24 mouse cellular contexts compared by ENCODE assay signal in the genomic region with DNA sequence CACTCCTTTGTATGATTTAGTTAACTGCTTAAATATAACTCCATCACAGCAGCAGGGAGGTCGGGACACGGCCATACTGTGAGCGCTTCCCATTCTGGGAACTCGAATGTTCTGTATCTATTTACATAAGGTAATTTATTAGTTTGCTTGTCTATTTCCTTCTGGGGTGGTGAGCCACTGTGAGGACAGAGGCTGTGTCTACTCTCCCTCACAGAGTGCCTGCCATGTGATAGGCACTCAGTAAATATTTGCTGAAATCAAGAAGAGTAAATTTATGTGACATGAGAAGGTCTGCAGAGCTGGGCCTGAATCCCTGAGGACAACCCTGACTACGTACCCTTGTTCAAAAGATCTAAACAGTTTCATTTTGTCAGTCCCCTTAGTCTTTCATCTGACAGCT.
DNase-seq lines count a peak whose midpoint lies in the region; ATAC-seq and TF ChIP-seq lines count a peak whose summit lies in the region.
"Had no signal": no experiment of that assay in that cellular context is flagged by ENCODE, and none has a peak within 500 bp of the region (broad histone marks: within the 10 kb centered on the region; RNA-seq: fewer than 3 reads in every experiment).

No protein-coding gene starts in this region.

- 0 out of 2 replicates have a peak, but pooled peaks cover 8% of the 10 kb centered on the region for H3K4me1 ChIP-seq in lung, embryonic 14.5 days (ENCODE audit: insufficient read depth)
- no peaks in the 10 kb centered on the region for H3K4me1 ChIP-seq in lung, adult 2 months (ENCODE audit: control insufficient read depth, insufficient read depth, low read length)
- H3K4me1 ChIP-seq in intestine, embryonic 14.5 days (replicated peaks; ENCODE audit: control insufficient read depth, insufficient read depth, low read length), result peaks cover 14% of the 10 kb centered on the region
- no peaks in the 10 kb centered on the region for H3K4me1 ChIP-seq in forebrain, embryonic 16.5 days (replicated peaks; ENCODE audit: control insufficient read depth, insufficient read depth, low read length)
- H3K4me1 ChIP-seq in forebrain, embryonic 14.5 days (ENCODE audit: control insufficient read depth, insufficient read depth, low read length), result no peaks in the 10 kb centered on the region
- H3K4me1 ChIP-seq: hindbrain, embryonic 15.5 days had no signal

- TF ChIP-seq POLR2A in lung, adult 2 months (IDR thresholded peaks at IDR 0.05; ENCODE audit: borderline replicate concordance, extremely low read depth, low read depth, low read length), result no peak

- WGBS in lung, embryonic 14.5 days, result 12% methylated on average over 5 of the region's 5 CpGs
- 29% methylated on average over 5 of the region's 5 CpGs for WGBS in lung, adult 2 months
- WGBS in intestine, embryonic 14.5 days, result 21% methylated on average over 5 of the region's 5 CpGs
- WGBS in forebrain, embryonic 16.5 days, result 86% methylated on average over 5 of the region's 5 CpGs
- 88% methylated on average over 5 of the region's 5 CpGs for WGBS in forebrain, embryonic 14.5 days

- H3K27me3 ChIP-seq in lung, embryonic 14.5 days (ENCODE audit: insufficient read depth, low read length), result no peaks in the 10 kb centered on the region
- H3K27me3 ChIP-seq in intestine, embryonic 14.5 days (replicated peaks; ENCODE audit: control insufficient read depth, insufficient read depth, low read length), result no peaks in the 10 kb centered on the region
- H3K27me3 ChIP-seq in forebrain, embryonic 16.5 days (replicated peaks; ENCODE audit: control insufficient read depth, insufficient read depth, low read length), result no peaks in the 10 kb centered on the region
- no peaks in the 10 kb centered on the region for H3K27me3 ChIP-seq in forebrain, embryonic 14.5 days (replicated peaks; ENCODE audit: control insufficient read depth, insufficient read depth, low read length)
- H3K27me3 ChIP-seq: hindbrain, embryonic 15.5 days; liver, embryonic 13.5 days; neural tube, embryonic 13.5 days had no signal

- H3K36me3 ChIP-seq in lung, embryonic 14.5 days (ENCODE audit: insufficient read depth), result no peaks in the 10 kb centered on the region
- H3K36me3 ChIP-seq in intestine, embryonic 14.5 days (ENCODE audit: control insufficient read depth, insufficient read depth, low read length), result no peaks in the 10 kb centered on the region
- H3K36me3 ChIP-seq in forebrain, embryonic 16.5 days (ENCODE audit: control insufficient read depth, insufficient read depth), result no peaks in the 10 kb centered on the region
- no peaks in the 10 kb centered on the region for H3K36me3 ChIP-seq in forebrain, embryonic 14.5 days (ENCODE audit: control insufficient read depth, insufficient read depth, low read length)
- H3K36me3 ChIP-seq: hindbrain, embryonic 15.5 days; liver, embryonic 13.5 days; neural tube, embryonic 13.5 days had no signal

- intact Hi-C loops in gastrocnemius, adult 2 months (cut with DNase I), result loop anchor here (5.0 kb wide), 1 partner anchor 133 kb away; no protein-coding TSS in a partner anchor

- H3K9ac ChIP-seq in lung, embryonic 14.5 days, result no peak overlapping the region
- H3K9ac ChIP-seq in intestine, embryonic 14.5 days (ENCODE audit: low read length), result no peak overlapping the region
- no peak overlapping the region for H3K9ac ChIP-seq in forebrain, embryonic 16.5 days (replicated peaks; ENCODE audit: low read depth, low read length)
- no peak overlapping the region for H3K9ac ChIP-seq in forebrain, embryonic 14.5 days (ENCODE audit: low read length)
- H3K9ac ChIP-seq: hindbrain, embryonic 15.5 days; liver, embryonic 13.5 days; neural tube, embryonic 13.5 days had no signal

- H3K4me2 ChIP-seq in lung, embryonic 14.5 days, result no peak overlapping the region
- no peak overlapping the region for H3K4me2 ChIP-seq in intestine, embryonic 14.5 days (ENCODE audit: low read length)
- H3K4me2 ChIP-seq in forebrain, embryonic 16.5 days (ENCODE audit: low read length), result no peak overlapping the region
- H3K4me2 ChIP-seq in forebrain, embryonic 14.5 days (ENCODE audit: low read length), result no peak overlapping the region
- H3K4me2 ChIP-seq: hindbrain, embryonic 15.5 days; liver, embryonic 13.5 days; neural tube, embryonic 13.5 days had no signal

- H3K27ac ChIP-seq in gastrocnemius, adult 2 months, result peak overlapping the region; percentile 16
- peak overlapping the region; percentile 86 for H3K27ac ChIP-seq in lung, embryonic 14.5 days (ENCODE audit: low read depth)
- H3K27ac ChIP-seq in intestine, embryonic 14.5 days (ENCODE audit: low read depth), result peak overlapping the region; percentile 36; the same call in 1 of the 2 replicates
- no peak overlapping the region for H3K27ac ChIP-seq in forebrain, embryonic 16.5 days (ENCODE audit: low read length)
- no peak overlapping the region for H3K27ac ChIP-seq in forebrain, embryonic 14.5 days (ENCODE audit: low read depth, low read length)
- H3K27ac ChIP-seq: heart, adult 2 months; hindbrain, embryonic 15.5 days; liver, embryonic 13.5 days; neural tube, embryonic 13.5 days had no signal

- no peaks in the 10 kb centered on the region for H3K9me3 ChIP-seq in lung, embryonic 14.5 days (ENCODE audit: low read depth, low read length)
- no peaks in the 10 kb centered on the region for H3K9me3 ChIP-seq in intestine, embryonic 14.5 days (ENCODE audit: control insufficient read depth, low read length)
- H3K9me3 ChIP-seq in forebrain, embryonic 16.5 days (ENCODE audit: control insufficient read depth, low read length), result no peaks in the 10 kb centered on the region
- no peaks in the 10 kb centered on the region for H3K9me3 ChIP-seq in forebrain, embryonic 14.5 days (replicated peaks; ENCODE audit: control insufficient read depth, low read length)
- H3K9me3 ChIP-seq: hindbrain, embryonic 15.5 days; liver, embryonic 13.5 days; neural tube, embryonic 13.5 days had no signal

- TF ChIP-seq CTCF in gastrocnemius, adult 2 months (IDR thresholded peaks at IDR 0.05), result no peak
- TF ChIP-seq CTCF in lung, embryonic 14.5 days (IDR thresholded peaks at IDR 0.05; ENCODE audit: low read depth), result no peak
- no peak for TF ChIP-seq CTCF in lung, adult 2 months (IDR thresholded peaks at IDR 0.05; ENCODE audit: insufficient read depth, low read length)

- ATAC-seq in lung, embryonic 14.5 days (ENCODE audit: insufficient read depth), result peak; percentile 96
- peak; percentile 50; the same call in 1 of the 2 replicates for ATAC-seq in intestine, embryonic 14.5 days (replicated peaks; ENCODE audit: low FRiP score, low TSS enrichment, low read depth)
- no peak for ATAC-seq in forebrain, embryonic 16.5 days
- ATAC-seq in forebrain, embryonic 14.5 days, result no peak
- ATAC-seq: CD4-positive, CD25-positive, alpha-beta regulatory T cell, adult 4 months; Patski had no signal

- no peak overlapping the region for H3K4me3 ChIP-seq in gastrocnemius, adult 2 months
- no peak overlapping the region for H3K4me3 ChIP-seq in lung, embryonic 14.5 days (ENCODE audit: low read depth, low read length)
- H3K4me3 ChIP-seq in lung, adult 2 months (replicated peaks; ENCODE audit: extremely low read depth, low read depth, low read length), result no peak overlapping the region
- H3K4me3 ChIP-seq in intestine, embryonic 14.5 days (ENCODE audit: low read depth, low read length), result no peak overlapping the region
- no peak overlapping the region for H3K4me3 ChIP-seq in forebrain, embryonic 16.5 days (replicated peaks; ENCODE audit: low read length)
- H3K4me3 ChIP-seq in forebrain, embryonic 14.5 days (ENCODE audit: low read depth, low read length), result no peak overlapping the region
- H3K4me3 ChIP-seq: heart, adult 2 months; hindbrain, embryonic 15.5 days; liver, embryonic 13.5 days; neural tube, embryonic 13.5 days had no signal

- DNase-seq in gastrocnemius, adult 2 months, result no peak
- DNase-seq in gastrocnemius, postnatal 4 days (ENCODE audit: low spot score in 2 of 2), result no peak
- peak; percentile 81 for DNase-seq in lung, embryonic 14.5 days
- no peak for DNase-seq in lung, adult 2 months
- no peak for DNase-seq in intestine, embryonic 14.5 days (ENCODE audit: low spot score)
- peak; percentile 28 for DNase-seq in lung, postnatal 36 days
- no peak for DNase-seq in forebrain, embryonic 14.5 days (ENCODE audit: low spot score)
- DNase-seq: adrenal gland, postnatal 10 days; cerebellum, adult 11 months; cerebellum, postnatal 14 days; embryo, embryonic 11 days; gastrocnemius, postnatal 10 days; heart, adult 2 months; heart, postnatal 4 days; kidney, adult 18-20 months; kidney, postnatal 36 days; left cerebral cortex, postnatal 4 days; liver, embryonic 13.5 days; thymus, adult 2 months had no signal

Comparison
In these comparisons a context has a peak if more than half of its experiments do, and no peak if none do; other contexts are left out.
1. DNase-seq: peak in lung, embryonic 14.5 days (single experiment) and lung, postnatal 36 days (single experiment); none in gastrocnemius, adult 2 months (single experiment), gastrocnemius, postnatal 4 days (0 of 2), lung, adult 2 months (single experiment), intestine, embryonic 14.5 days (single experiment) and forebrain, embryonic 14.5 days (single experiment).
2. H3K27ac ChIP-seq: peak in gastrocnemius, adult 2 months (single experiment), lung, embryonic 14.5 days (single experiment) and intestine, embryonic 14.5 days (single experiment); none in forebrain, embryonic 16.5 days (single experiment) and forebrain, embryonic 14.5 days (single experiment).
3. ATAC-seq: peak in lung, embryonic 14.5 days (single experiment) and intestine, embryonic 14.5 days (single experiment); none in forebrain, embryonic 16.5 days (single experiment) and forebrain, embryonic 14.5 days (single experiment).